In the genomic region with DNA sequence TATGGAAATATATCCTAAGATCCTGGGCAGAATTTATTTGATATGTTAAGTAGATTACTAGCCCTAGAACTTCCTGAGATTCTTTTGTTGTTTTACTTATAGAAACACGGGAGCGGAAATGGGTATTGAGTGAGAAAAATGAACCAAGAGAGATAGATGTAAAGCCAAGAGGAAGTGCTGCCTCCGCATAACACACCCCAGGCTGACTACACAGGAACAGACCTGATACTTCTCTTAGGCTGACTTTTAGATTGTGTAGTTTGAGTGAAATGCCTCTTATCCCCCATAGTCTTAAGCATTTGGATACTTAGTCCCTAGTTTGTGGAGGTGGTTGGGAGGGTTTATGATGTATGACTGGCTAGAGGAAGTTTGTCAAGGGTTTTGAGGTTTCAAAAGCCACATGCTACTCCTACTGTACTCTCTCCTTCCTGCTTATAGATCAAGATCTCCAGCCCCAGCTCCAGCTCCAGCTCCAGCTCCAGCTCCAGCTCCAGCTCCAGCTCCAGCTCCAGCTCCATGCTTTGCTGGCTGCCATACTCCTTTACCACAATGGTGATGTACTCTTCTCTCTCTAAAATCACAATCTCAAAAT, we compare ENCODE assay signal across 22 mouse cellular contexts.
A peak's percentile ranks its signal among the peaks of the same experiment; 100 is the strongest.
DNase-seq lines count a peak whose midpoint lies in the region; ATAC-seq lines count a peak whose summit lies in the region.
"Had no signal": no experiment of that assay in that cellular context is flagged by ENCODE, and none has a peak within 500 bp of the region (broad histone marks: within the 10 kb centered on the region; RNA-seq: fewer than 3 reads in every experiment).

No protein-coding gene starts in this region.

- ATAC-seq in CD4-positive, CD25-positive, alpha-beta regulatory T cell, adult 4 months: peak; percentile 90
- ATAC-seq in hematopoietic stem cell, adult 5-6 weeks (replicated peaks in 1 of 2; ENCODE audit: insufficient read depth in 1 of 2, low FRiP score in 2 of 2, low TSS enrichment in 1 of 2, low read depth in 1 of 2, poor library complexity in 2 of 2, severe bottlenecking in 2 of 2): peak; percentile 91 to 93
- peak; percentile 50 for ATAC-seq in monocyte, adult 5-6 weeks (replicated peaks; ENCODE audit: insufficient number of reproducible peaks, low FRiP score, low TSS enrichment, poor library complexity, severe bottlenecking)
- no peak for ATAC-seq in kidney, embryonic 16.5 days (ENCODE audit: low FRiP score, low TSS enrichment)
- no peak for ATAC-seq in hindbrain, embryonic 12.5 days (ENCODE audit: low FRiP score)
- ATAC-seq: forebrain, embryonic 14.5 days; intestine, embryonic 15.5 days had no signal

- H3K27ac ChIP-seq in kidney, embryonic 16.5 days (ENCODE audit: low read length): no peak overlapping the region
- H3K27ac ChIP-seq in hindbrain, embryonic 12.5 days: no peak overlapping the region
- H3K27ac ChIP-seq: embryonic facial prominence, embryonic 13.5 days; heart, embryonic 15.5 days; hindbrain, embryonic 13.5 days; intestine, embryonic 15.5 days; neural tube, embryonic 12.5 days had no signal

- no peaks in the 10 kb centered on the region for H3K27me3 ChIP-seq in kidney, embryonic 16.5 days (ENCODE audit: insufficient read depth, low read length)
- H3K27me3 ChIP-seq in hindbrain, embryonic 12.5 days: no peaks in the 10 kb centered on the region
- H3K27me3 ChIP-seq: heart, embryonic 15.5 days; hindbrain, embryonic 13.5 days; intestine, embryonic 15.5 days; neural tube, embryonic 12.5 days had no signal

- H3K4me1 ChIP-seq in kidney, embryonic 16.5 days (ENCODE audit: insufficient read depth, low read length): no peaks in the 10 kb centered on the region
- H3K4me1 ChIP-seq in hindbrain, embryonic 12.5 days: no peaks in the 10 kb centered on the region
- H3K4me1 ChIP-seq: embryonic facial prominence, embryonic 13.5 days; heart, embryonic 15.5 days; hindbrain, embryonic 13.5 days; intestine, embryonic 15.5 days; neural tube, embryonic 12.5 days had no signal

- WGBS in kidney, embryonic 16.5 days: 74% methylated on average over 3 of the region's 3 CpGs
- WGBS in hindbrain, embryonic 12.5 days: 86% methylated on average over 3 of the region's 3 CpGs

- DNase-seq in spleen, postnatal 36 days (ENCODE audit: low spot score in 2 of 2): peak; percentile 5 to 17
- DNase-seq in spleen, adult 18-20 months: no peak
- no peak for DNase-seq in Muller cell, postnatal 12 days (ENCODE audit: inconsistent ontology term)
- DNase-seq: cerebellum, adult 9-11 months; gastrocnemius, postnatal 25 days; kidney, adult 9 months; kidney, postnatal 36 days; lung, adult 18-20 months; right cerebral cortex, adult 18-20 months had no signal

- no peak overlapping the region for H3K9ac ChIP-seq in kidney, embryonic 16.5 days (replicated peaks; ENCODE audit: low read length)
- H3K9ac ChIP-seq in hindbrain, embryonic 12.5 days: no peak overlapping the region
- H3K9ac ChIP-seq: embryonic facial prominence, embryonic 13.5 days; heart, embryonic 15.5 days; hindbrain, embryonic 13.5 days; intestine, embryonic 15.5 days; neural tube, embryonic 12.5 days had no signal

- no peak overlapping the region for H3K4me3 ChIP-seq in kidney, embryonic 16.5 days (ENCODE audit: low read length)
- H3K4me3 ChIP-seq in hindbrain, embryonic 12.5 days: no peak overlapping the region
- H3K4me3 ChIP-seq: embryonic facial prominence, embryonic 13.5 days; heart, embryonic 15.5 days; hindbrain, embryonic 13.5 days; intestine, embryonic 15.5 days; neural tube, embryonic 12.5 days had no signal

- no peaks in the 10 kb centered on the region for H3K36me3 ChIP-seq in kidney, embryonic 16.5 days (ENCODE audit: insufficient read depth, low read length)
- no peaks in the 10 kb centered on the region for H3K36me3 ChIP-seq in hindbrain, embryonic 12.5 days
- H3K36me3 ChIP-seq: embryonic facial prominence, embryonic 13.5 days; G1E; heart, embryonic 15.5 days; hindbrain, embryonic 13.5 days; intestine, embryonic 15.5 days; neural tube, embryonic 12.5 days had no signal

- no peak overlapping the region for H3K4me2 ChIP-seq in kidney, embryonic 16.5 days (replicated peaks; ENCODE audit: low read depth, low read length)
- no peak overlapping the region for H3K4me2 ChIP-seq in hindbrain, embryonic 12.5 days (replicated peaks)
- H3K4me2 ChIP-seq: embryonic facial prominence, embryonic 13.5 days; heart, embryonic 15.5 days; hindbrain, embryonic 13.5 days; intestine, embryonic 15.5 days; liver, embryonic 11.5 days; neural tube, embryonic 12.5 days had no signal

- no peaks in the 10 kb centered on the region for H3K9me3 ChIP-seq in kidney, embryonic 16.5 days (ENCODE audit: low read length)
- no peaks in the 10 kb centered on the region for H3K9me3 ChIP-seq in hindbrain, embryonic 12.5 days (replicated peaks)
- H3K9me3 ChIP-seq: embryonic facial prominence, embryonic 13.5 days; heart, embryonic 15.5 days; hindbrain, embryonic 13.5 days; intestine, embryonic 15.5 days; neural tube, embryonic 12.5 days had no signal

Comparison
In these comparisons a context has a peak if more than half of its experiments do, and no peak if none do; other contexts are left out.
1. DNase-seq: peak in spleen, postnatal 36 days (2 of 2); none in spleen, adult 18-20 months (0 of 2) and Muller cell, postnatal 12 days (single experiment).
2. ATAC-seq: peak in CD4-positive, CD25-positive, alpha-beta regulatory T cell, adult 4 months (single experiment), hematopoietic stem cell, adult 5-6 weeks (2 of 2) and monocyte, adult 5-6 weeks (single experiment); none in kidney, embryonic 16.5 days (single experiment) and hindbrain, embryonic 12.5 days (single experiment).